Mouse (Mus musculus) adrenal gland, adult (tissue): Measurements from ENCODE around the gene Klhl21.

Experiments
- DNase-seq, 2 experiments: peaks; one replicate each; pipeline ENCODE4 v3.0.0; 2022 to 2023; ENCODE audit warnings: low spot score in 1 of 2; ENCODE audit not compliant: inconsistent age in 2 of 2

Klhl21 gene

GRCm38 (mm10) chr4:151995371-151996172 is 13.0 kb upstream of the Klhl21 start:
- no peak for DNase-seq

DNA sequence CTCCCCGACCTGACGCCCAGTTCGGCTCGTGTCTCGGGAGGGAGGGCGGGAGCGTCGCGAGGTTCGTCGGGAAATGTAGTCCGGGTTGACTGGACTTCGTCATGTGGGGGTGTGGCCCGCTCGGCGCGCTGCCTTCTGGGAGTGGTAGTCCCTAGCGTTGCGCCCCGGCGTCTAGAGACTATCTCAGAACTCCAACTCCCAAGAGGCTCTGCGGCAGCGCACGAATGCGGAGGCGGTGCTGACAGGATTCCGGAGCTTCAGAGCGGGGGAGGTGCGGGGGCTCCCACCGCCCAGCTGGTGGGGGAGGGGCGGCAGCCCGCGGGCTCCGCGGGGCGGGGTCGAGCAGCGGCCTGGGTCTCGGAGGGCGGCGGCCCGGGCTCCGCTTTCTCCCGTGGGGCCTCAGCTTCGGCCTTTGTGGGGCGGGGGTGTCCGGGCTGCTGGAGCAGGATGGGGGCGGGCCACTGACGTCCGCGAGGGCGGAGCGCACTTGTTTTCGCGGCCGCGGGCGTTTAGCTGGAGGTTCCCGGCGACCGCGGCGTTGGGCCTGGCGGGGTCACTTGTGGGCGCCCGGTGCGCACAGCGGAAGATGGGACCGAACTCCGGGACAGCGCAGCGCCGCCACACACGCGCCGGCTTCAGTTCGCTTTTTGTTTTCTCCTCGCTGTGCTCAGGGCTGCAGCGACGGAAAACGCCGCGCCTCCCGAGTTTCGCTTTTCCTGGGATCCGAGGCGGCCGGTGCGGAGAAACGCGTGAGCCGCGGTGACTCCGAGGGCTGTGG is 12.2 kb upstream of the Klhl21 start, which contains the start of gene Phf13:
Gene Phf13, minus strand, starts transcription at position 86 of the 778 bp plus-strand sequence.
- peak; percentile 99 for DNase-seq

- no peak for DNase-seq
Measured at GRCm38 (mm10) chr4:151996951-151997222, 11.7 kb upstream of the Klhl21 start.

GRCm38 (mm10) chr4:151997701-151998100 is 10.9 kb upstream of the Klhl21 start:
- peak in 1 of 2 experiments; percentile 6 for DNase-seq

GRCm38 (mm10) chr4:151999481-151999880 is 9.1 kb upstream of the Klhl21 start:
- no peak for DNase-seq

DNA sequence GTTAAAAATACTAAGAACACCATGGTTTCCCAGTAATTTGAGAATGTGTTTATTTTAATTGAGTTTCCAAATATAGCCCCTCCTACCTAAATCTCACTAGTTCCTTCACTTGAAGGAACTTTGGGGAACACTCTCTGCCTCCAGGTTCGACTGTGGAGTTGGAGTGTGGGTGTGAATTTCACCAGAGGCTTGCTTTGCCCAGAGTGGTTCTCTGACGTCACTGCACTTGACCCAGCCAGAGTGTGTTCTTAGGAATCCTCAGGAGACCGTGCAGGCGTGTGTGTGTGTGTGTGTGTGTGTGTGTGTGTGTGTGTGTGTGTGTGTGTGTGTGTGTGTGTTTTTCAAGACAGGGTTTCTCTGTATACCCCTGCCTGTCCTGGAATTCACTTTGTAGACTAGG is 7.7 kb upstream of the Klhl21 start:
- DNase-seq, result peak in 1 of 2 experiments; percentile 9

GRCm38 (mm10) chr4:152001335-152001734 is 7.3 kb upstream of the Klhl21 start:
- DNase-seq, result no peak

DNA sequence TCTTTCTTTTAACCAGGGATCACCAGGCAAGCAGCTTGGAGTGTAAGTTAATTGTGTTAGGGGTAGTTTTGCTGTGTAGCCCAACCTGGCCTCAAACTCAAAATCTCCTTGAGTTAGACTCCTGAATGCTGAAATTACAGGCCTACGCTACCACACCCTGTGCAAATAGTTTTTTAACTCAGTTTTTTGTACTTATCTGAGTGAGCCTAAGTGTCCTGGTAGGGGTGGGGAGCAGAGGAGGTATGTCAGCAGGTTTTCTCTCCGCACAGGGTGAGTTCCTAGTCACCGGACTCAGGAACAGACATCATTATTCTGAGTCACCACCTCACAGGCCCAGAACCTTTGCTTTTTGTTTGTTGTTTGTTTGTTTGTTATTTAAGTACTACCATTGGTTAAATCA is 6.5 kb upstream of the Klhl21 start:
- no peak for DNase-seq

DNA sequence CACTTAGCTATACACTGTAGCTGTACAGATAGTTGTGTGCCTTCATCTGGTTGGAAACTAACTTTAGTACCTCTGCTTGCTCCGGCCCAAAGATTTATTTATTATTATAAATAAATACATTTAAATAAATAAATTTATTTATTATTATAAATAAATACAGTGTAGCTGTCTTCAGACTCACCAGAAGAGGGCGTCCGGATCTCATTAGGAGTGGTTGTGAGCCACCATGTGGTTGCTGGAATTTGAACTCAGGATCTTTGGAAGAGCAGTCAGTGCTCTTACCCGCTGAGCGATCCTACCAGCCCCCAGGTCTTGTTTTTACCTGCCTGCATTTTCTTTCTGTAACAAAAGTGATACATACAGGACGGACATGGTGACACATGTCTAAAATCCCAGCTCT is 2.5 kb upstream of the Klhl21 start:
- DNase-seq, result peak in 1 of 2 experiments; percentile 14

GRCm38 (mm10) chr4:152006812-152007211 is 1.8 kb upstream of the Klhl21 start:
- peak in 1 of 2 experiments; percentile 9 for DNase-seq

DNA sequence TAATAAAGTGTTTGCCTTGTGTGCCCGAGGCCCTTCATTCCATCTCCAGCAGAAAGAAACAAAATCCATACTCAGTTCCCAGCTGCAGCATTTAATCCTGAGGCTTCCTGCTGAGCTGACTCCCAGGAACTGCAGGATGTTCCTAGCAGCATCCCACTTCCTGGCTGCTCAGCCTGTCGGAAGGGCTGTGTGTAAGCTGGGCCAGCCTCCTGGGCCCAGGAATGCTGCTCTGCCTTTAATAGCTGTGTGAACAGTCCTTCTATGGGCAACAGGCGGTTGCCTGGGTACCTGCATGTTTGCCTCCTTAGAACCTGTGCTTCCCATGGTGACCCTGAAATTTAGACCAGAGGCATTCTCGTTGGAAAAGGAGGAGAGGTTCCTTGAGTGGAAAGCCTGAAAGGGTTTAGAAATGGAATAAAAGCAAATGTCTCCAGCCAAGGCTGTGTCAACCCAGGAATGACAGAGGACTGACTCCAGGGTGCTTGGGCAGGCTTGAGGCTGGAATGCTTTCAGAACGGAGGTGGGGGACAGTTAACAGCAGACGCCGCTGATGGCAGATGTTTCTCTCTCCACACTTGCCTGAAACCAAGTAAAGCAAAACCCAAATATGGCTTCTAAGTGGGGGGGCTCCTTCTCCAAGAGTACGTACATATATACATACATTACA is 989 bp upstream of the Klhl21 start:
- DNase-seq, result peak in 1 of 2 experiments; percentile 24

DNA sequence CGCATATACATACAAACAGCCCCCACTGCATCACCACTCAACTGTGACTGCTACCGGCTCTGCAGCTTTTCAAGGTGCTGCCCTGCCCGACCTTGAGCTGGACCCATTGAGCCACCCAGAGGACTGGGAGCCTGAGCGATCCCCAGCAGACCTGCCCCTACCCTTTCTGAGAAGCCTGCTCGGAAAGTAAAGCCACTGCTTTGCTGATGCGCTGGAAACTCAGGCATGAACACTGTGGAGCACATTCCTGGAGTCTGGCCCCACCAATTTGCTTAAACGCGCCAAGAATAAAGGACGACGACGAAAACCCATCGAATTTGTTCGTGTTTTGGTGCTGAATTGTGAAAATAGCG is 479 bp upstream of the Klhl21 start:
- DNase-seq, result peak in 1 of 2 experiments; percentile 43

DNA sequence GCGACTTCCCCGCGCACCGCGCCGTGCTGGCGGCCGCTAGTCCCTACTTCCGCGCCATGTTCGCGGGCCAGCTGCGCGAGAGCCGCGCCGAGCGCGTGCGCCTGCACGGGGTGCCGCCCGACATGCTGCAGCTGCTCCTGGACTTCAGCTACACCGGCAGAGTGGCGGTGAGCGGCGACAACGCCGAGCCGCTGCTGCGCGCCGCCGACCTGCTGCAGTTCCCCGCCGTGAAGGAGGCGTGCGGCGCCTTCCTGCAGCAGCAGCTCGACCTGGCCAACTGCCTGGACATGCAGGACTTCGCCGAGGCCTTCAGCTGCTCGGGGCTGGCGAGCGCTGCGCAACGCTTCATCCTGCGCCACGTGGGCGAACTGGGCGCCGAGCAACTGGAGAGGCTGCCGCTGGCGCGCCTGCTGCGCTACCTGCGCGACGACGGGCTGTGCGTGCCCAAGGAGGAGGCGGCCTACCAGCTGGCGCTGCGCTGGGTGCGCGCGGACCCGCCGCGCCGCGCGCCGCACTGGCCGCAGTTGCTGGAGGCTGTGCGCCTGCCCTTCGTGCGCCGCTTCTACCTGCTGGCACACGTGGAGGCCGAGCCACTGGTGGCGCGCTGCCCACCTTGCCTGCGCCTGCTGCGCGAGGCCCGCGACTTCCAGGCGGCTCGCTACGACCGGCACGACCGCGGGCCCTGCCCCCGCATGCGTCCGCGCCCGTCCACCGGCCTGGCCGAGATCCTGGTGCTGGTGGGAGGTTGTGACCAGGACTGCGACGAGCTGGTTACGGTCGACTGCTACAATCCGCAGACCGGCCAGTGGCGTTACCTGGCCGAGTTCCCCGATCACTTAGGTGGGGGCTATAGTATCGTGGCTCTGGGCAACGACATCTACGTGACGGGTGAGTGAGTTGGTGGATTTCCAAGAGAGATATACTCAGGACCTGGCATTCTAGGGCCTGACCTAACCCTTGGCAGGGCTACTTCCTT is 761 bp downstream of the Klhl21 start:
- peak in 1 of 2 experiments; percentile 77 for DNase-seq

DNA sequence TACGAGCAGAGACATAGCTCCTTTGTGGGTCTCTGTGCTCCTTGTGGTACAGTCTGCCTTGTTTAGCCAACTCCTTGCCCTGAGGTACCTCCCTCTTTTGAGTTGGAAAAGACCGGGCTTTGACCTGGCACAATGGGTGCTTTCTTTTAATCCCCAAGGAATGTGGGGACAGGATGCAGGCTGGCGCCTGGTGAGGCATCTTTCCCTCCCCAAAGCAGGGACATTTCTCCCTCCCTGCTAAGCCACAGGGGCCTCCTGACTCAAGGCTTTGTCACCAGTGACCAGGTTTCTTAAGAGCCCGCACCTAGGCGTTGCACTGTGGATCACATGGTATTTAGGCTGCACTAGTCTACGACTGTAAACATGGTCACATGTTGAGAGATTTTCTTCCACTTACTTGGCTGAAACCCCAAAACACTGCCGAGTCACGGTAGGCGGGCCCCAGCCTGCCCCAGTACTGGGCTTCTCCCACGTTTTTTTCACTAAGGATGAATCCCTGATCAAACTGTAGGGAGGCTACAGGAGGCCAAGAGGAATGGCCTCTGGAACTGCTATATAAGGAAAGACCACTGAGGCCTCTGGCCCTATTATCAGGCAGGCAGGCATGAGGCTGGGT is 1.6 kb downstream of the Klhl21 start:
- DNase-seq, result peak; percentile 70 to 89

DNA sequence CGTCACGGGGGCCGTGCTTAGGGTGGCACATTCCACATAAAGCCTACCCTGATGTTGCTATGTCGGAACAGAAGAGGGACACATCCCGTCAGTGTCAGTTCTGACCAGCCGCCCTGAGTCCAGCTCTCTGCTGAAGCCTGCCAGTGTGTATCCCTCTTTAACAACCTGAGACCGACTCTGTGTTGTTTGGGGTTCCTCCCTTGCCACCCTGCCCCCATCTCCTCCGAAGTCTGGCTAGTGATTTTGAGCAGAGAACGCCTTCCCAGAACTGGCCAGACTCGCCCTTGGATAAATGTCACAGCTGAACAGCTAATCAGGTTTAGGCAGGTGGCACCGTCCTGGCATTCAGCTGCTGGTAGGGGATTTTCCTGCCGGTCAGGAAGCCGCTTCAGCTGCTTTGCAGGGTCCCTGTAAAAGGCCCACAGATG is 2.1 kb downstream of the Klhl21 start:
- peak; percentile 40 to 81 for DNase-seq

DNA sequence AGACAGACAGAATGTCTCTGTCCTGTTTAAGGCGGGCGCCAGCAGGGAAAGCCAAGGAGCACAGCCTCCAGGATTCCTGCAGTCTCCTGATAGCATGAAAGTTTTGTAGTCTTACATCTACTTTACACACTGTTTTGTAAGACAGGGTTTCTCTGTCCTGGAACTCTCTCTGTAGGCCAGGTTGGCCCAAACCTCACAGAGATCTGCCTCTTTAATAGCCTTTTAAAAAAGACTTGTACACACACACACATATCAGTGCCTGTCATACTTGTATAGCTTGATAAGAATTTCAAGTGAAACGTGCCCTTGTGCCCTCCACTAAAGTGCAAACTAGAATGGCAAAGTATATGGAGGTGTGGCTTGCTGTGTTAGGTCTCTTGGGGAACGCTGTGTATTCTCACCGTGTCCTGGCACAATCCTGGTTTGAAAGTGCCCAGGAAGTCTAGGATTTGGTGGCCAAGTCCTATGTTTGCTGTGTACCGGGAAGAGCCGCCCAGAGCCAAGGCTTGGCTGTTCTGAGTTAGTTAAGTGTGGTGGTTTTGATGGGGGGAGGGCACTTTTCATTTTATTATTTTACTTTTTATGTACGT is 2.7 kb downstream of the Klhl21 start:
- peak; percentile 9 to 36 for DNase-seq

GRCm38 (mm10) chr4:152012109-152012508 is 3.5 kb downstream of the Klhl21 start:
- DNase-seq, result peak; percentile 13 to 37

DNA sequence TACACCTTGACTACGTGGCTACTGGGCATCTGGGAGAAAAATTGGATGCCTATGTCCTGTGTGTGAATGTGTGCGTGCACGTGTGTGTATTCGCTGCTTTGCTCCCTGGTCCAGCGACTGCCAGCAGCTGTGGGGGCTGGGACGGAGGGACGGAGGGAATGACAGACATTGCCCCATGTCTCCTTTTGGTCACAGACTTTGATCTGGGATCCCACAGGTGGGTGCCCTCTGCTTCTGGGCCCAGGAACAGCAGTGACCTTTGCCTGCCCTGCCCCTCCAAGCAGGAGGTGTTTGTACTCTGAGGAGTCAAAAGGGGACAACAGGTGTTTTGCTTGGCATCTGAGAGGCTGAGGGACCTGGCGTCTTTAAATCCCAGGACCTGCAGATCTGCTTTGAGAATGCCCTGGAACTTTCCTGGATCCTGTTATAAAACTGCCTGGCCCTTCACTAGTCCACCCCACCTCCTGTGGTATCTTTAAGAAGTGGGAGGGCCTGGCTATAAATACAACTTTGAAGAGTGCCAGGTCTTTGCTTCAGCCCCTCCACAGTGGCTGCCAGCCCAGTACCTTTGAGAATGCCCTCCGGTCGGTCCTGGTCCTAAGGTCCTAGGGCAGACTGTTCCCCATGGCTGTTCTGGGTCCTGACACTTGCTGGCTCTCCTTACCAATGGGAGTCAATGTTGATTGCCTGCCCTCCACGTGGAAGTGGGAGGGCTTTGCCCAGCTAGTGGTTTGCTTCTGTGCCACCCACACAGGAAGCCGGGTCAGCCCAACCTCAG is 4.6 kb downstream of the Klhl21 start:
- no peak for DNase-seq

DNA sequence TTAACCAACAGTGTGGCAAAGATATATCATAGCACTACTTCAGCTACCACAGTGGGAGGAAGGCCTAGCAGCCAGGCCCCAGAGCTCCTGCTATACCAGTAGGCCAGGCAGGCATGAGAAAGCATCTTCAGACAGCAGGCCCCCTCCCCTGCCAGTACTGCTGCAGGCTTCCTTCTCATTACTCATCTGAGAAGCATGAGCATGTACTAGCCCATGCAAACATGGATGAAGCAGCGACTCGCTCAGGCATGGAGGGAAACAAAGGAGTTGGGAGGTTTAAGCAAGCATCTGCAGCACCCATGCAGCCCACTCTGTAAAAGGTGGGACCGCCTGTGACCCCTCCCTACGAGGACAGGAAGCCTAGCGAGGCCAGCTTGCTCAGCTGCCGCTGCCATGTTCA is 10.5 kb downstream of the Klhl21 start:
- DNase-seq, result no peak
